Mouse (Mus musculus) gastrocnemius, adult 8-10 months (tissue): ENCODE measurements around the gene Tet2. TPM values are rescaled to one million over a fixed set of nuclear protein-coding genes. Genes with fewer than 3 reads are reported as not detected.

ENCODE experiments used
- DNase-seq, 2 experiments: peaks; one replicate each; pipeline ENCODE4 v3.0.0; 2022; ENCODE audit warnings: low spot score in 2 of 2
- microRNA-seq: library from miRNA; unstranded; fragments of <30 nt; microRNA quantifications from one replicate; pipeline ENCODE4 v1.2.0, GENCODE M21; 2022
- total RNA-seq, 4 experiments: library from RNA; stranded (reverse); gene quantifications; 2 replicates each; pipeline ENCODE4 v1.2.4; 2022

The Tet2 gene
- total RNA-seq, 4 experiments from 2014 or later: 12.6 to 15.2 (median 14.7) TPM

DNA sequence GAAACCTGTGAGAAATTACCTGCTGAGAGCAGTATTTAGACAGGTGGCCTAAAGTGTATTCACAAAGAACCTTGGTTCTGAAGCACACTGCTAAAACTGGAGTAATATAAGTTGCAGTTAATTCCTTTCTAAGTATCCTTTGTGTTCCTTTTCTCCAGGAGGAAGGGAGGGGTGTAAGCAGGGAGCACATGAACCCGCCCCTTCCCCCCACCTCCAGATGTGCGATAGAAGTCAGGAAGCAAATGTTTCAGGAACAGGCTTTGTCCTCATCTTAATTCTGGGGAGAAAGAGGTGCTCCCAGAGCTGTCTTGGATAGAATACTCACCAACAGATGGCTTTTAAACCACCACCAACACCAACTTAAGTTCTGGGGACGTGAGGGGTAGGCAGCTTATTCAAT is 82.9 kb downstream of the Tet2 start:
- no peak for DNase-seq

DNA sequence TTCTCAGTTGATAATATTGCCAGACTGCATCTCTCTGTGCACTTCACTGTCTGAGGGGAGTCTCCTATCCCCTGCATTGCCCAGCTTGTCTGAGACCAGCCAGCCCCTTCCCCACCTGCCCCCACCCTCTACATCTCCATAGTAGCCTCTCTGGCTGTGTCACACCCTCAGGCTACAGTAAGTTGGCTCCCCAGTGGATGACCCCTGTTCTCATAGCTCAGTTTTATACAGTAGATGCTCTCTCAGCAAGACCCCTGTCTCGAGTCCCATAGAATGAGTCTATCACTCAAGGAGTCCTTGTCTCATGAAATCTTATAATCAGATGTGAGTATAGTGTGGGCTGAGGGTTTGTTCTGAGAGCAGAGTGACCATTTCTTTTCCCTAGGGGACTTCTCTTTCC is 85.8 kb downstream of the Tet2 start:
- DNase-seq: no peak

GRCm38 (mm10) chr3:133453896-133454295 is 91.0 kb downstream of the Tet2 start:
- DNase-seq: no peak

- no peak for DNase-seq
These were observed 108.0 kb downstream of the Tet2 start for GRCm38 (mm10) chr3:133436919-133437320.

GRCm38 (mm10) chr3:133436279-133436860 is 108.6 kb downstream of the Tet2 start:
- DNase-seq: no peak

GRCm38 (mm10) chr3:133435774-133436148 is 109.2 kb downstream of the Tet2 start:
- DNase-seq: no peak

DNA sequence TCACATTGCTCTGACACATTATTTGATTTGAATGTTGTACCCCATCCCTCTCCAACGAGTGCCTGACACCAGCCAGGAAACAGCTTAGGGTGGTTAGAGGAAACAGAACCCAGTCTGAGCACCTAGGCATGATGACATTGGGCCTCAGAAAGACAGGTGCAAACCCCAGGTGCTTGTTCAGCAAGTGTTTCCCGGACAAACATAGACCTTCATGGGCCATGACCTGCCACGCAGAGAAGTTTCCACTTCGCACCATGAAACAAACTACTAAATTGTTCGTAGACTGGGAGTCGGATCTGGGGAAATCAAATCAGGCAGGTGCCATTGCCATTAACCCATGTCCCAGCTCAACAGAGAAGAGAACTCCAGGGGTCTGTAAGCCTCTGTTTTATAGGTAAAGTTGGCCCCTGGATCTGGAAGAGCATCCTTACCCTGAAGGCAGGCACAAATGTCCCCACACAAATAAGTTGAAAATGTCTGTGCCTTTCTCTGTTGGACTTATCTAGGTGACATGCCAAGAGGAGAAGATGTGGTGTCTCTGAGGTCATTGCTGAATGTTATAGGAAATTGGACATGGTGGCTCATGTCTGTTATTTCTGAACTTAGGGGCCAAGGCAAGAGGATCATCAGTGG is 109.7 kb downstream of the Tet2 start:
- no peak for DNase-seq

GRCm38 (mm10) chr3:133429394-133430173 is 115.4 kb downstream of the Tet2 start:
- DNase-seq: no peak

DNA sequence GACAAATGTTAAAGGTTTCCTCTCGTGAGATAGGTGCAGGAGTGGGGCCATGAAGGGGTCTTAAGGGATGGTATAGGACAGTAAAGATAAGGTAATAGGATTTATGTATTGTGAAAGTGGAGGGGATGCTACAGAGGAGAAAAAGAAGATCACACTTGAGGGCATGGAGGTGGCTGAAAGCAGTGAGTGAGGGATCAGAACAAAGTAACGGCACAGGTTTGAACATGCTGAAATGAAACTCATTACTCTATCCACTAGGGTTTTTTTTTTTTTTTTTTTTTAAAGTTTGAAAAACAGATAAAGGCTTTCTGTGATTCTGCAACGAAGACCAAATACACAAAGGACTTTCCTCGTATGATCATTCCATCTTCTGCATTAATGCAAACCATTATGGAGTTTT is 116.9 kb downstream of the Tet2 start:
- no peak for DNase-seq

GRCm38 (mm10) chr3:133423073-133423472 is 121.9 kb downstream of the Tet2 start:
- DNase-seq: no peak

GRCm38 (mm10) chr3:133414747-133415146 is 130.2 kb downstream of the Tet2 start:
- DNase-seq: no peak

Small RNA genes within 50 kb of the gene (microRNA-seq; reads per million reads assigned to microRNA genes)
- gene Gm25042: not detected

Other genes starting within 250 kb of the Tet2 start
- gene Ppa2, start 235.0 kb downstream of the Tet2 start, total RNA-seq: 10 to 100 TPM; 46.1 to 54.6 (median 49.8) TPM